Mouse (Mus musculus) forebrain, embryonic 12.5 days (tissue): Measurements from ENCODE around the gene Srpr. TPM values are rescaled to one million over a fixed set of nuclear protein-coding genes. Genes with fewer than 3 reads are reported as not detected.

Source experiments
- ATAC-seq: fragments of 200-750 bp; cut with Nextera tagmentation; 2 replicates; pipeline ENCODE4 v1.8.0; 2017; ENCODE audit warnings: moderate TSS enrichment; ENCODE audit not compliant: low FRiP score
- H3K27ac ChIP-seq: fragments of 300-500 bp; sonication (generic); 2 replicates; pipeline ENCODE4 v1.5.1; 2016; ENCODE audit warnings: mild to moderate bottlenecking
- H3K27me3 ChIP-seq: fragments of 300-500 bp; sonication (generic); 2 replicates; pipeline ENCODE4 v1.6.1; 2016; ENCODE audit warnings: mild to moderate bottlenecking
- H3K36me3 ChIP-seq: fragments of 300-500 bp; sonication (generic); replicated peaks from 2 replicates; pipeline ENCODE4 v1.6.1; 2016; ENCODE audit warnings: mild to moderate bottlenecking
- H3K4me1 ChIP-seq: fragments of 300-500 bp; sonication (generic); 2 replicates; pipeline ENCODE4 v1.6.1; 2016
- H3K4me2 ChIP-seq: fragments of 300-500 bp; sonication (generic); 2 replicates; pipeline ENCODE4 v1.6.1; 2016; ENCODE audit warnings: mild to moderate bottlenecking, moderate library complexity
- H3K4me3 ChIP-seq: fragments of 300-500 bp; sonication (generic); replicated peaks from 2 replicates; pipeline ENCODE4 v1.5.1; 2016; ENCODE audit warnings: mild to moderate bottlenecking
- H3K9ac ChIP-seq: fragments of 300-500 bp; sonication (generic); 2 replicates; pipeline ENCODE4 v1.6.1; 2016; ENCODE audit warnings: mild to moderate bottlenecking
- H3K9me3 ChIP-seq: fragments of 300-500 bp; sonication (generic); 2 replicates; pipeline ENCODE4 v1.6.1; 2016
- WGBS: fragments of 180-500 bp; shearing (Covaris S2); methylation state at CpG from one replicate; pipeline ENCODE4 v1.1.7; 2016; 5-methylcytosine and 5-hydroxymethylcytosine counted together
- polyA plus RNA-seq: library from polyadenylated mRNA; unstranded; fragments of >200 nt; fragmentation: Nextera tagmentation; extraction: Ambion mirVana; gene quantifications from 2 replicates; pipeline ENCODE4 v1.2.1, GENCODE M21; 2016

Srpr gene
- polyA plus RNA-seq, 1 experiment from 2014 or later = 81.3 TPM

DNA sequence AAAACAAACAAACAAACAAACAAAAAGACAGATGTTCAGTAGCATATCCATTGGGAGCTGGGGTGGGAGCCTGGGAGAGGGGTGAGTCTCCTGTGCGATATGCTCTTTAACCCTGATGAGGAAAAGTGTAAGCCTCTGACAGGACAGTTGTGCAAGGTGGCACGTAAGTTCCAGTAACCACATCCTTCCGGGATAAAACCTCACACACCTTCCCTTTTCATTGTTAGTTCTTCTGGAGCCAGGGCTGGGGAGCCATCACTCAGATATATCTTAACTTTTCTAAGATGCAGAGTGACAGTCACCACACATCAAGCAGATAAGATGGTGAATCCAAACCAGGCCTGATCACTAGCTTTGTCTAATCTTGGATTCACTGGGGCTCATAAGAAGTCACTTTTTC is 5.9 kb upstream of the Srpr start:
- no peaks in the 10 kb centered on the region for H3K27me3 ChIP-seq
- peaks cover 7% of the 10 kb centered on the region for H3K4me1 ChIP-seq
- no peak overlapping the region for H3K27ac ChIP-seq
- 95% methylated on average over 3 of the region's 3 CpGs for WGBS
- no peak overlapping the region for H3K4me2 ChIP-seq
- no peak overlapping the region for H3K4me3 ChIP-seq
- no peak for ATAC-seq
- H3K36me3 ChIP-seq = peaks cover 13% of the 10 kb centered on the region
- H3K9ac ChIP-seq = no peak overlapping the region
- H3K9me3 ChIP-seq = no peaks in the 10 kb centered on the region

DNA sequence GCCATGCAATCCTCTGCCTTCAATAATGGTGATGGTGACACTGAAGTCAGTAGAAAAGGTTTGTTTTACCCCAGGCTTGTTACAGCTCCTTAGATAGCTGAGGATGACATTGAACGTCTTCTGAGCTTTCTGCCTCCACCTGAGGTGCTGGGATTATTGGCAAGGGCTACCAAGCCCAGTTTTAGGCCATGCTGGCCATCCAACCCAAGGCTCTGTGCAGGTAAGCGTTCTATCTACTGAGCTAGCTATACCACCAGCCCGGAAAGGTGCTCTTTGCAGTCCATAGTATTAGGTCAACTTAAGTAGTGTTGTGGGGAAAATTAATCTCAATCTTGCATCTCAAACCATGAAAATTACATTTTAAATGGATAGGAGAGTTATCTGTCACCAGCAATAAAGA is 2.4 kb upstream of the Srpr start:
- H3K4me2 ChIP-seq = no peak overlapping the region
- H3K9me3 ChIP-seq = no peaks in the 10 kb centered on the region
- no peak overlapping the region for H3K27ac ChIP-seq
- H3K36me3 ChIP-seq = no peaks in the 10 kb centered on the region
- no peak overlapping the region for H3K4me3 ChIP-seq
- H3K4me1 ChIP-seq = peaks cover 21% of the 10 kb centered on the region
- WGBS = 88% methylated on average over 3 of the region's 3 CpGs
- no peak for ATAC-seq
- no peaks in the 10 kb centered on the region for H3K27me3 ChIP-seq
- no peak overlapping the region for H3K9ac ChIP-seq

- no peaks in the 10 kb centered on the region for H3K9me3 ChIP-seq
- no peak overlapping the region for H3K27ac ChIP-seq
- no peaks in the 10 kb centered on the region for H3K27me3 ChIP-seq
- no peak overlapping the region for H3K4me3 ChIP-seq
- no peak overlapping the region; the same call in 1 of the 2 replicates for H3K4me2 ChIP-seq
- WGBS = 81% methylated on average over 10 of the region's 10 CpGs
- peaks cover 21% of the 10 kb centered on the region for H3K4me1 ChIP-seq
- H3K36me3 ChIP-seq = no peaks in the 10 kb centered on the region
- no peak overlapping the region for H3K9ac ChIP-seq
- no peak for ATAC-seq
Observed at GRCm38 (mm10) chr9:35198351-35198750, 1.6 kb upstream of the Srpr start.

- H3K27me3 ChIP-seq = no peaks in the 10 kb centered on the region
- H3K4me3 ChIP-seq = peak overlapping the region; percentile 60
- no peak overlapping the region for H3K27ac ChIP-seq
- peak; percentile 24 for ATAC-seq
- peak overlapping the region; percentile 76 for H3K4me2 ChIP-seq
- H3K9me3 ChIP-seq = no peaks in the 10 kb centered on the region
- peaks cover 1% of the 10 kb centered on the region; the same call in 1 of the 2 replicates for H3K36me3 ChIP-seq
- 25% methylated on average over 18 of the region's 18 CpGs for WGBS
- peak overlapping the region; percentile 71 for H3K9ac ChIP-seq
- H3K4me1 ChIP-seq = peaks cover 21% of the 10 kb centered on the region
Observed at GRCm38 (mm10) chr9:35198945-35199771, 817 bp upstream of the Srpr start.

GRCm38 (mm10) chr9:35200529-35201060 is 620 bp downstream of the Srpr start:
- Histone ChIP-seq H3K9me3 (no peaks in the 10 kb centered on the region), H3K36me3 (peaks cover 15% of the 10 kb centered on the region), H3K4me1 (peaks cover 21% of the 10 kb centered on the region), H3K27ac (no peak overlapping the region), H3K4me3 (peak overlapping the region; percentile 60), H3K27me3 (no peaks in the 10 kb centered on the region), H3K9ac (peak overlapping the region; percentile 71), H3K4me2 (peak overlapping the region; percentile 76)
- 69% methylated on average over 9 of the region's 9 CpGs for WGBS
- ATAC-seq = no peak

DNA sequence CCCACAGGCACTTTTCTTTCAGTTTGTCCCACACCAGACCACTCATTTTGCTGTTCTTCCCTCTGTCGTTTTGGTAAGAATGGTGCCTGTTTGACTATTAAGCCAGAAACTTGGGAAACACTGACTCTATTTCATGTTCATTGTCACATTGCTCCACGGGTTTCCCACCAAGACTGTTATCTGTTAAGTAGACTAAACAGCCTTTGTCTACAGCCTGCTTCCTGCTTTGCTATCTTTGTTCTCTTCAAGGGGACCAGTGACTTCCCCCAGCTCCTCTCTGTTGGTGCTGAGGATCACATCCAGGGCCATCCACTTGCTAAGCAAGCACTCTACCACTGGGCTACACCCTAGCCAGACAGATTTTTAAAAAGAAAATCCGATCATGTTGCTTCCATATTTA is 3.6 kb downstream of the Srpr start:
- no peak overlapping the region for H3K4me2 ChIP-seq
- H3K27me3 ChIP-seq = no peaks in the 10 kb centered on the region
- H3K27ac ChIP-seq = no peak overlapping the region
- no peak overlapping the region for H3K9ac ChIP-seq
- H3K4me1 ChIP-seq = peaks cover 19% of the 10 kb centered on the region
- no peak overlapping the region for H3K4me3 ChIP-seq
- peaks cover 45% of the 10 kb centered on the region for H3K36me3 ChIP-seq
- 80% methylated on average over 3 of the region's 3 CpGs for WGBS
- ATAC-seq = no peak
- H3K9me3 ChIP-seq = no peaks in the 10 kb centered on the region

- Histone ChIP-seq H3K27me3 (no peaks in the 10 kb centered on the region), H3K4me1 (peaks cover 11% of the 10 kb centered on the region), H3K4me2 (no peak overlapping the region), H3K9me3 (no peaks in the 10 kb centered on the region), H3K36me3 (peaks cover 45% of the 10 kb centered on the region), H3K9ac (no peak overlapping the region), H3K4me3 (no peak overlapping the region), H3K27ac (no peak overlapping the region)
- ATAC-seq = no peak
- 97% methylated on average over 2 of the region's 2 CpGs for WGBS
Observed at GRCm38 (mm10) chr9:35204421-35204820, 4.4 kb downstream of the Srpr start.

- peaks cover 18% of the 10 kb centered on the region for H3K4me1 ChIP-seq
- under 1% methylated on average over 72 of the region's 72 CpGs for WGBS
- H3K27me3 ChIP-seq = no peaks in the 10 kb centered on the region
- H3K36me3 ChIP-seq = peaks cover 60% of the 10 kb centered on the region
- peak within 1 kb of the TSS; percentile 86 for H3K27ac ChIP-seq
- peak within 1 kb of the TSS; percentile 73 for H3K4me2 ChIP-seq
- peak; percentile 100 for ATAC-seq
- H3K4me3 ChIP-seq = peak within 1 kb of the TSS; percentile 67
- H3K9ac ChIP-seq = peak within 1 kb of the TSS; percentile 82
- no peaks in the 10 kb centered on the region for H3K9me3 ChIP-seq
Observed at GRCm38 (mm10) chr9:35210542-35211474, 10.8 kb downstream of the Srpr start, which contains the start of gene Foxred1. TSS of gene Foxred1 (minus strand) at chr9:35211055.

DNA sequence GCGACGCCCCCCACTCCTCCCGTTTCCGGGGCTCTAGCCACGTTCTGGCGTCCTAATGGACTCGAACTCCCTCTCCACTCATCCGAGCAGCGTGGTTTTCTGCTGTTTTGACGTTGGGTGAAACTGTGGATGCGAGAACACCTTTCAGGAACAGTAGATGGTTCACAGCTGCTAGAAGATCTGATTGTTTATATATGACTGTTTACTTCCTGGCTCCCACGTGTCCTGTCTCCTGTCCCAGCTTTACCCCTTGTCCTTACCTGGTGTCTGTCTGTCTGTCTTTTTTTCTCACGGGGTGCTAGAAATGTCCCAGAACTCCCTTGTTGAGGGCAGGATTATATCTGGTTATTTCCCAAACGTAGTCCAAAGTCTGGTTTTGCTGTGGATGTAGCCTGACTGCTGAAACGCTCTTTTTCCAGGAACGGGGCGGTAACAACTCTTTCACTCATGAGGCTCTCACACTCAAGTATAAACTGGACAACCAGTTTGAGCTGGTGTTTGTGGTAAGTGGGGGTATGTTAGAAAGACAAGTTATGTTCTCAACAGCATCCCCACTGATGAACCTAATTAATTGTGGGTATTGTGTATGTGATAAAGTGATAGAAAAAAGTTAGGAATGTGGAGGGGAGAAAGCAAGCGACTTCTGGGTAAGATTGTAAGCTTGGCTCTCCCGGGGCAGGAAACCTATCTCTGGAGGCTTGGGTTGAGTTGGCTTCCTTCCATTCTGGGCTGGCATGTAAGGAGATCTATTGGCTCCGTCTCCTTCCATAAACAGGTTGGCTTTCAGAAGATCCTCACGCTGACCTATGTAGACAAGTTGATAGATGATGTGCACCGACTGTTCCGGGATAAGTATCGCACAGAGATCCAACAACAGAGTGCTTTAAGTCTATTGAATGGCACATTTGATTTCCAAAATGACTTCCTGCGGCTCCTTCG is 11.9 kb downstream of the Srpr start:
- Histone ChIP-seq H3K4me2 (peak overlapping the region; percentile 73), H3K36me3 (peaks cover 57% of the 10 kb centered on the region), H3K27me3 (no peaks in the 10 kb centered on the region), H3K9me3 (no peaks in the 10 kb centered on the region), H3K4me1 (peaks cover 18% of the 10 kb centered on the region), H3K9ac (peak overlapping the region; percentile 82), H3K27ac (peak overlapping the region; percentile 65; the same call in 1 of the 2 replicates), H3K4me3 (peak overlapping the region; percentile 67)
- WGBS = 36% methylated on average over 26 of the region's 26 CpGs
- ATAC-seq = no peak

DNA sequence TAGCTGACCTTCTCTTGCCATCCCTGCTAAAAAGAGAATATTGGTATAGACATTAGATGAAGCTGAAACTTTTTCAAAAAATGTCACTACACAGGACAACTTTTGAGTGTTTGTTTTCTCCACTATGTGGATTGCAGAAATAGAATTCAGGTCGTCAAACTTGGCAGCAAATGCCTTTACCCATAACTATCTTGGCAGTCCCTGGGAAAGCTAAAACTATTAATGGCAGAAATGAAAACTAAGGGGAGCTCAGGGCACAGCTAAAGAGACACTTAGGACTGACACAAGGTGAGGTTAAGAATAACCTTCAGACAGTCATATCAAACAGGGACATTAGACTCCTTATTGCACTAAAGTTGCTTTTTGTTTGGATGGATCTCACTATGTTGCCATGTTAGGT is 18.0 kb downstream of the Srpr start:
- H3K36me3 ChIP-seq = peaks cover 84% of the 10 kb centered on the region
- no peak for ATAC-seq

GRCm38 (mm10) chr9:35223466-35223865 is 23.5 kb downstream of the Srpr start:
- H3K4me3 ChIP-seq = no peak overlapping the region
- no peaks in the 10 kb centered on the region for H3K4me1 ChIP-seq
- no peak overlapping the region for H3K4me2 ChIP-seq
- H3K27me3 ChIP-seq = no peaks in the 10 kb centered on the region
- no peak overlapping the region for H3K9ac ChIP-seq
- no peaks in the 10 kb centered on the region for H3K9me3 ChIP-seq
- peaks cover 59% of the 10 kb centered on the region for H3K36me3 ChIP-seq
- WGBS = 93% methylated on average over 3 of the region's 3 CpGs
- no peak overlapping the region for H3K27ac ChIP-seq
- no peak for ATAC-seq

More for the DNA sequence above, 18.0 kb downstream of the Srpr start:
- Histone ChIP-seq H3K27me3 (no peaks in the 10 kb centered on the region), H3K9ac (no peak overlapping the region), H3K4me2 (no peak overlapping the region), H3K4me3 (no peak overlapping the region), H3K4me1 (no peaks in the 10 kb centered on the region), H3K9me3 (no peaks in the 10 kb centered on the region), H3K27ac (no peak overlapping the region)
- 77% methylated on average over 1 of the region's 1 CpGs for WGBS
